Mouse (Mus musculus) hematopoietic stem cell, adult 5-6 weeks (primary cell): ENCODE results near the gene Taar1. TPM values are rescaled to one million over a fixed set of nuclear protein-coding genes. Genes with fewer than 3 reads are reported as not detected.
A peak's percentile ranks its signal among the peaks of the same experiment; 100 is the strongest.

Source experiments
- ATAC-seq, 2 experiments: fragments of 125-278 bp in 1 of 2; replicated peaks in 1 of 2; 2 replicates each; pipeline ENCODE4 v1.8.0; 2016 to 2017; ENCODE audit warnings: inconsistent platforms in 2 of 2, mild to moderate bottlenecking in 2 of 2, moderate number of reproducible peaks in 2 of 2, low read depth in 1 of 2, moderate TSS enrichment in 1 of 2; ENCODE audit not compliant: low FRiP score in 2 of 2, poor library complexity in 2 of 2, severe bottlenecking in 2 of 2, insufficient read depth in 1 of 2, low TSS enrichment in 1 of 2
- total RNA-seq: library from RNA; stranded (forward); fragments of 172-1452, 232-1000 nt; gene quantifications from 2 replicates; pipeline ENCODE4 v1.2.3, GENCODE M21; 2017

Gene Taar1
- total RNA-seq, 1 experiment from 2014 or later, result not detected

- no peak for ATAC-seq
Observed at GRCm38 (mm10) chr10:23963444-23963843, 43.3 kb downstream of the Taar1 start.

GRCm38 (mm10) chr10:23964921-23965610, 44.9 kb downstream of the Taar1 start:
- 0 out of 4 replicates have a peak, but pooled peaks of 1 of the 2 experiments have one; percentile 10 for ATAC-seq

GRCm38 (mm10) chr10:23970656-23971165, 50.6 kb downstream of the Taar1 start, which contains the start of gene Taar5:
Taar5 (plus strand) TSS chr10:23970706.
- ATAC-seq, result no peak

Other genes starting within 250 kb of the Taar1 start
- 1,082 and 2,100 TPM in 2 replicates for gene Rps12, start 133.1 kb upstream of the Taar1 start, total RNA-seq
- 1.2 and 2.4 TPM in 2 replicates for gene Slc18b1, start 123.4 kb upstream of the Taar1 start, total RNA-seq
- gene Vnn3, start 68.9 kb upstream of the Taar1 start, total RNA-seq, result 1.0 TPM in 1 of 2 replicates, not detected in the other
- gene Vnn1, start 25.7 kb upstream of the Taar1 start, total RNA-seq, result 2.7 and 2.9 TPM in 2 replicates
- gene Taar2, start 18.2 kb downstream of the Taar1 start, total RNA-seq, result not detected in 2 replicates
- gene Taar3, start 29.2 kb downstream of the Taar1 start, total RNA-seq, result not detected in 2 replicates
- not detected in 2 replicates for gene Taar4, start 40.1 kb downstream of the Taar1 start, total RNA-seq
- gene Taar5, start 50.4 kb downstream of the Taar1 start, total RNA-seq, result not detected in 2 replicates
- gene Taar6, start 65.3 kb downstream of the Taar1 start, total RNA-seq, result not detected in 2 replicates
- gene Taar7a, start 73.1 kb downstream of the Taar1 start, total RNA-seq, result not detected in 2 replicates
- gene Taar7b, start 79.6 kb downstream of the Taar1 start, total RNA-seq, result not detected in 2 replicates
- not detected in 2 replicates for gene Taar7d, start 106.9 kb downstream of the Taar1 start, total RNA-seq
- not detected in 2 replicates for gene Taar7e, start 117.3 kb downstream of the Taar1 start, total RNA-seq
- not detected in 2 replicates for gene Taar7f, start 129.2 kb downstream of the Taar1 start, total RNA-seq
- not detected in 2 replicates for gene Taar8a, start 156.1 kb downstream of the Taar1 start, total RNA-seq
- gene Taar8b, start 171.9 kb downstream of the Taar1 start, total RNA-seq, result not detected in 2 replicates
- not detected in 2 replicates for gene Taar8c, start 181.6 kb downstream of the Taar1 start, total RNA-seq
- not detected in 2 replicates for gene Taar9, start 189.2 kb downstream of the Taar1 start, total RNA-seq
- gene Stx7, start 228.9 kb downstream of the Taar1 start, total RNA-seq, result 38.7 and 44.2 TPM in 2 replicates